Mouse (Mus musculus) midbrain, postnatal 0 days (tissue): ENCODE data around the gene Gm20388. TPM values are rescaled to one million over a fixed set of nuclear protein-coding genes. Genes with fewer than 3 reads are reported as not detected.

Experiments used
- ATAC-seq: fragments of 200-750 bp; cut with Nextera tagmentation; 2 replicates; pipeline ENCODE4 v1.8.0; 2017; ENCODE audit warnings: moderate number of reproducible peaks, mild to moderate bottlenecking, moderate TSS enrichment, moderate library complexity; ENCODE audit not compliant: low FRiP score
- DNase-seq: peaks from one replicate; pipeline ENCODE4 v3.0.0-alpha.2; 2015; ENCODE audit warnings: low spot score
- H3K27ac ChIP-seq: fragments of 300-500 bp; sonication (generic); 2 replicates; pipeline ENCODE4 v1.5.1; 2014; ENCODE audit warnings: low read depth, mild to moderate bottlenecking, low read length, mixed read lengths
- H3K27me3 ChIP-seq: fragments of 300-500 bp; sonication (generic); 2 replicates; pipeline ENCODE4 v1.6.1; 2014; ENCODE audit warnings: low read length, control low read depth, mixed read lengths; ENCODE audit not compliant: insufficient read depth
- H3K36me3 ChIP-seq: fragments of 300-500 bp; sonication (generic); 2 replicates; pipeline ENCODE4 v1.6.1; 2014; ENCODE audit warnings: low read length, control low read depth, mixed read lengths; ENCODE audit not compliant: insufficient read depth
- H3K4me1 ChIP-seq: fragments of 300-500 bp; sonication (generic); 2 replicates; pipeline ENCODE4 v1.6.1; 2014; ENCODE audit warnings: mild to moderate bottlenecking, control low read depth, antibody characterized with exemption, low read length, mixed read lengths; ENCODE audit not compliant: insufficient read depth
- H3K4me2 ChIP-seq: fragments of 300-500 bp; sonication (generic); 2 replicates; pipeline ENCODE4 v1.6.1; 2014; ENCODE audit warnings: low read depth, mild to moderate bottlenecking, low read length, mixed read lengths; ENCODE audit not compliant: poor library complexity, severe bottlenecking
- H3K4me3 ChIP-seq: fragments of 300-500 bp; sonication (generic); 2 replicates; pipeline ENCODE4 v1.5.1; 2014; ENCODE audit warnings: low read depth, mild to moderate bottlenecking, low read length, moderate library complexity
- H3K9ac ChIP-seq: fragments of 300-500 bp; sonication (generic); replicated peaks from 2 replicates; pipeline ENCODE4 v1.6.1; 2014; ENCODE audit warnings: mild to moderate bottlenecking, low read length, moderate library complexity, mixed read lengths; ENCODE audit not compliant: poor library complexity, severe bottlenecking
- H3K9me3 ChIP-seq: fragments of 300-500 bp; sonication (generic); 2 replicates; pipeline ENCODE4 v1.6.1; 2016; ENCODE audit warnings: low read length, control low read depth
- CTCF ChIP-seq: IDR thresholded peaks from 2 replicates; pipeline ENCODE4 v1.5.1; 2016; ENCODE audit warnings: antibody characterized with exemption, mild to moderate bottlenecking
- WGBS: fragments of 180-500 bp; shearing (Covaris S2); extraction: QIAGEN DNeasy Blood & Tissue Kit; methylation state at CpG from one replicate; pipeline ENCODE4 v1.1.7; 2014; 5-methylcytosine and 5-hydroxymethylcytosine counted together
- polyA plus RNA-seq: library from polyadenylated mRNA; unstranded; fragments of >200 nt; fragmentation: Nextera tagmentation; extraction: Ambion mirVana; gene quantifications from 2 replicates; pipeline ENCODE4 v1.2.1, GENCODE M21; 2015
- total RNA-seq: library from RNA; depleted of rRNA; stranded (reverse); fragments of >200 nt; gene quantifications from 2 replicates; pipeline ENCODE4 v1.2.3, GENCODE M21; 2014

Gm20388 gene
- total and polyA plus RNA-seq, 2 experiments from 2014 or later, result 74.2 TPM; not detected in 1

DNA sequence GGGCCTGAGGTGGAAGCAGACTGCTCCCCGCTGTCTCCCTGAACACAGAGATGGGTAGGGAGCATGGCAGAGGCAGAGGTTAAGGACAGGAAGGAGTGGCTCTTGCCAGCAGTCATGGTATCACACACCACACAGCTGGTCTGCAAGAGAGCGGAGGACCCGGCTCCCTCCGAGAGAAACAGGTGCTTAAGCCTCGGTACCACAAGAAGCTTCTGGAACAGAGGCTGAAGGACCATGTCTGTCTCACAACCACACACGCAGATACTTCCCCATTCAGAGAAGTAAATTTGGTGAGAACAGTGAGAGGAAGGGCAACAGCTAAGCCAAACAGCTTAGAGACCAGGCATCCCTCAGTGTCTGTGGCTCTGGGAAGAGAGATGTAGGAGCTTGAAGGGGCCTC lies 2000.8 kb downstream of the Gm20388 start:
- H3K4me3 ChIP-seq, result no peak overlapping the region
- H3K27me3 ChIP-seq, result no peaks in the 10 kb centered on the region
- H3K4me1 ChIP-seq, result no peaks in the 10 kb centered on the region
- ATAC-seq (no peak), DNase-seq (no peak)
- no peaks in the 10 kb centered on the region for H3K36me3 ChIP-seq
- 90% methylated on average over 6 of the region's 6 CpGs for WGBS
- 0 out of 2 replicates have a peak overlapping the region, but pooled peaks have one; percentile 13 for H3K9ac ChIP-seq
- H3K9me3 ChIP-seq, result no peaks in the 10 kb centered on the region
- H3K27ac ChIP-seq, result no peak overlapping the region
- TF ChIP-seq CTCF, result no peak
- H3K4me2 ChIP-seq, result no peak overlapping the region

DNA sequence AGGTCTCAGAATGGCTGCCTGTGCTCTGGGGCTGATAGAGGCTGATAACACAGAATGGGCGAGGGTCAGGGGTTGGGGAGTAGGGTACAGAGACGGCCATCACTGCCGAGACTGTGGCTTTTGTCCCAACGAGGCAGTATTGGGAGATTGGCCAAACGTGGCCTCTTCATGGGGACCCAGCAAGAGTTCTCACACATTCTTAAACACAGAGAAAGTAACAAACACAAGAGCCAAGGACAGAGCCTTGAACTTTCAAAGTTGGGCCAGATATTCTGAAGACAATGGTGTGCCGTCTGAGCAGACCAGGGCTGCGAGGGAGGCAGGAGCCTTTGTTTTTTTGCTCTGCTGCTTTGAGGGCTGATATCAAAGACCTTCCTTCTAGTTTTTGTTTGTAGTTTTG lies 2001.3 kb downstream of the Gm20388 start:
- DNase-seq, result no peak
- Histone ChIP-seq H3K27ac (no peak overlapping the region), H3K4me1 (no peaks in the 10 kb centered on the region), H3K4me2 (no peak overlapping the region), H3K9ac (0 out of 2 replicates have a peak overlapping the region, but pooled peaks have one; percentile 13), H3K4me3 (no peak overlapping the region), H3K36me3 (no peaks in the 10 kb centered on the region), H3K9me3 (no peaks in the 10 kb centered on the region), H3K27me3 (no peaks in the 10 kb centered on the region)
- 55% methylated on average over 7 of the region's 7 CpGs for WGBS
- no peak for ATAC-seq
- no peak for TF ChIP-seq CTCF

DNA sequence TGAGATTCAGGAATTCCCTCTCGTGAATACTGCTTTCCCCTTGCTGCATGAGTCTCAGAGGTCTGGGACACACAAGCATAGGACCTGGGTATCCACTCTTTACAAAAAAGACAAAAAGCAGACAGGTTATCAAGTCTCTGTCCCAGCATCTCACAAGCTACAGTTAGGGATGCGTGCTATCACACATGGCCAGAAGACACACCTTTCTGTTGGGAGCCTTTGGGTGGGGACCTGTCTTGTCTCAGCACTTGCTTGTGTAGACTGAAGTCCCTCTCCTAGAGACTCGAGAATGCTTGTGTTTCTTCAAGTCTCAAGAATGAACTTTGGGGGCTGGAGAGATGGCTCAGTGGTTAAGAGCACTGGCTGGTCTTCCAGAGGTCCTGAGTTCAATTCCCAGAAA lies 2002.2 kb downstream of the Gm20388 start:
- Histone ChIP-seq H3K4me3 (no peak overlapping the region), H3K9me3 (no peaks in the 10 kb centered on the region), H3K27ac (no peak overlapping the region), H3K4me1 (no peaks in the 10 kb centered on the region), H3K27me3 (no peaks in the 10 kb centered on the region), H3K36me3 (no peaks in the 10 kb centered on the region), H3K9ac (no peak overlapping the region), H3K4me2 (no peak overlapping the region)
- ATAC-seq, result no peak
- TF ChIP-seq CTCF, result no peak
- DNase-seq, result no peak
- 69% methylated on average over 3 of the region's 3 CpGs for WGBS

- Histone ChIP-seq H3K9me3 (no peaks in the 10 kb centered on the region), H3K4me2 (no peak overlapping the region), H3K9ac (no peak overlapping the region), H3K4me3 (no peak overlapping the region), H3K27ac (no peak overlapping the region), H3K27me3 (no peaks in the 10 kb centered on the region), H3K4me1 (no peaks in the 10 kb centered on the region), H3K36me3 (no peaks in the 10 kb centered on the region)
- DNase-seq (no peak), ATAC-seq (no peak)
- 73% methylated on average over 8 of the region's 8 CpGs for WGBS
- no peak for TF ChIP-seq CTCF
Observed at GRCm38 (mm10) chr8:121913378-121913777, 2002.7 kb downstream of the Gm20388 start.

GRCm38 (mm10) chr8:121919158-121919557 lies 2008.5 kb downstream of the Gm20388 start:
- no peak for ATAC-seq
- TF ChIP-seq CTCF, result no peak

GRCm38 (mm10) chr8:121919731-121920130 lies 2009.1 kb downstream of the Gm20388 start:
- Histone ChIP-seq H3K4me3 (no peak overlapping the region), H3K9me3 (no peaks in the 10 kb centered on the region), H3K9ac (no peak overlapping the region), H3K4me2 (no peak overlapping the region), H3K27me3 (no peaks in the 10 kb centered on the region), H3K4me1 (no peaks in the 10 kb centered on the region), H3K36me3 (no peaks in the 10 kb centered on the region), H3K27ac (no peak overlapping the region)
- WGBS, result 65% methylated on average over 3 of the region's 3 CpGs
- TF ChIP-seq CTCF, result no peak
- DNase-seq, result no peak
- no peak for ATAC-seq

More at GRCm38 (mm10) chr8:121919158-121919557, 2008.5 kb downstream of the Gm20388 start:
- H3K9me3 ChIP-seq, result no peaks in the 10 kb centered on the region
- no peaks in the 10 kb centered on the region for H3K36me3 ChIP-seq
- no peaks in the 10 kb centered on the region for H3K27me3 ChIP-seq
- no peak overlapping the region for H3K4me3 ChIP-seq
- 87% methylated on average over 4 of the region's 4 CpGs for WGBS
- no peak overlapping the region for H3K4me2 ChIP-seq
- DNase-seq, result no peak
- H3K27ac ChIP-seq, result no peak overlapping the region
- no peaks in the 10 kb centered on the region for H3K4me1 ChIP-seq
- H3K9ac ChIP-seq, result no peak overlapping the region
